Mouse (Mus musculus) Patski (cell line): ENCODE measurements at regions not wholly inside any gene's neighbourhood (a gene's known extent, or its start where the extent isn't known, plus 50 kb on each side); places are given as distances from the start of the nearest gene placed in this dataset.

Source experiments
- ATAC-seq: fragments of 100-300 bp; one replicate; pipeline ENCODE4 v1.8.0; 2021
- CTCF ChIA-PET: fragments of 350-600 bp; sonication (Branson Sonifier 250); formaldehyde crosslinking; loops from one replicate; lab custom pipeline; 2022; ENCODE audit warnings: inconsistent platforms; lab: Charles Lee
- POLR2A ChIA-PET: fragments of 350-600 bp; sonication (Branson Sonifier 250); formaldehyde crosslinking; loops from one replicate; lab custom pipeline; 2022; ENCODE audit warnings: antibody characterized with exemption, inconsistent platforms; lab: Charles Lee
- DNase-seq: peaks from one replicate; pipeline ENCODE4 v3.0.0-alpha.2; 2011; ENCODE audit warnings: low read depth, low spot score
- H3K27me3 ChIP-seq: fragments of 371-371 bp; one replicate; pipeline ENCODE4 v1.5.1; 2021
- CTCF ChIP-seq: fragments of 100-300 bp; IDR thresholded peaks from one replicate; pipeline ENCODE4 v1.5.1; 2021
- in situ Hi-C: fragments of 300-500 bp; cut with MboI; formaldehyde crosslinking; loops from 3 replicates; pipeline ENCODE4 v1.11.1; 2018; ENCODE audit warnings: low pct_unique_long_range_greater_than_20kb, mixed read lengths

DNA sequence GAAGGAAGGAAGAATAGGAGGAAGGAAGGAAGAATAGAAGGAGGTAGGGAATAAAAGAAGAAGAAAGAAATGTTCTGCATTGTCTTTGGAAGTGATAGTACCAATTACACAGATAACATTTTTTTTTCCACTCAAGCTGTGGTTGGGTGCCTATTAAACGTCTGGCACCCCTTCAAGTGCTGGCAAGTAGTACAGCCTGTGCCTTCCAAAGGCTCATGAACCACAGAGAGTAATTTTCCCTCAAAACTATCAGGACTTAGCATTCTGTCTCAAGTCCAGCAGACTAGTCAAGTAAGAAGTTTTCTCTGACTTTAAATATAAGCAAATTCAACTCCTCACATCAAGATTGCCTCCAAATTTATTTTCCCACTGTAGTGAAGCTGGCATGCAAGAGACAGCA lies 321.0 kb upstream of the Klf6 start:
- POLR2A ChIA-PET = interaction anchor here (0.8 kb wide), 1 partner anchor 11 kb away, joined by 3 read pairs; no protein-coding TSS in a partner anchor
- CTCF ChIA-PET = interaction anchor here (0.9 kb wide), 1 partner anchor 52 kb away, joined by 3 read pairs; no protein-coding TSS in a partner anchor
- in situ Hi-C loops = no loop called here
- DNase-seq (no peak), ATAC-seq (no peak)
- TF ChIP-seq CTCF = no peak
- H3K27me3 ChIP-seq = no peaks in the 10 kb centered on the region

DNA sequence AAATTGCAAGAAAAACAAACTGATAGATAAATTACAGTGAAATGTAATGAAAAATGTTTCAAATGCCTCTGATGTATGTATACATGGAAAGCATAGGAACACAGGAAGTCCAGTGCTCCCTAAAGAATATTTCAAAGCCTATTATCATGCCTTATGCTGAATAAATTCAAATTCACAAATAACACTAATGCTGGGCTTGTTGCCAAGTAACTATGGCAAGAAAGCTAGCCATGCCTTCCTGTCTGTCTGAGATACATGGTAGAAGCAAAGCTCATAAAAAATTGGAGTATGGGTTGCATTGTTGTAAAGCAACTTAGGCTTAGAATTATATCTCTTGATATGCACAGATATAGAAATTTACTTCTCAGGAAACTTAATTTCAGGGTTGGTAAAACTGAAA lies 315.8 kb upstream of the Klf6 start:
- ATAC-seq = no peak
- POLR2A ChIA-PET = no interaction called here
- in situ Hi-C loops = no loop called here

DNA sequence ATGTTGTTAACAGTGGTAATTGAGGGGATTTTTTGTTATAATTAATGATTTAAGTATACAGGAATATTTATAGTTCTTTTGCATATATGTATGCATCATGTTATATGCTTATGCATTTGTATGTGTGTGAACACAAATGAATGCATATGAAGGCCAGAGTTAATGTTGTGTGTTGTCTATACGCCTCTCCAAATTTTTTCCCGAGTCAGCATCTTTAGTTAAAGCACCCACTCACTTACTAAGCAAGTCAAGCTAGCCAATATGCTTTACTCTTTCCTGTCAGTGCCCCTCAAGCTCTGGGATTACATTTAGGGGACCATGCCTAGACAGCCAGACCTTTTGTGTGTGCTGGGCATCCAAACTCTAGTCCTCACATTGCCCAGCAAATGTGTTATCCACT lies 315.3 kb upstream of the Klf6 start:
- no peak for TF ChIP-seq CTCF
- no peaks in the 10 kb centered on the region for H3K27me3 ChIP-seq
- ChIA-PET CTCF (no interaction called here), POLR2A (no interaction called here)
- in situ Hi-C loops = no loop called here
- ATAC-seq = no peak
- DNase-seq = no peak

More for the DNA sequence above, 315.8 kb upstream of the Klf6 start:
- DNase-seq = no peak
- no peaks in the 10 kb centered on the region for H3K27me3 ChIP-seq
- CTCF ChIA-PET = no interaction called here
- no peak for TF ChIP-seq CTCF

DNA sequence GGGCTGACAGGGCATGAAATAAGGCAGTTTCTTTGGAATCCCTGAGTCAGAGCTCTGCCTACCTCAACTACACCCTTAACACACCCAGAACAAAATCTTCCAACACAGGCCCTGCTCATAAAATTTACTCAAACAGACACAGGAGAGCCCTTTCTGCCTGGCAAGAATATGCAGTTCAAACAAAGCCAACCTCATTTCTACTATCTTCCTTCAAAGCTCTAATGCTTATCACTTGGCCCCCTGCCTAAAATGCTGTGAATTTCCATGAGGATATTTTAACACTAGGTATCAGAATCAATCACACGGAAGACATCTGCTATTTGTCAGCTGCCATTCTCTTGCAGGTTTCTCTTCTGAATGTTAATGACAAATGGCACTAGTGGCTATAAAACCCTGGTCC lies 314.3 kb upstream of the Klf6 start:
- no peaks in the 10 kb centered on the region for H3K27me3 ChIP-seq
- ATAC-seq (no peak), DNase-seq (no peak)
- POLR2A ChIA-PET = no interaction called here
- CTCF ChIA-PET = interaction anchor here (1.6 kb wide), 1 partner anchor 16 kb away, joined by 4 read pairs; no protein-coding TSS in a partner anchor
- TF ChIP-seq CTCF = no peak
- in situ Hi-C loops = no loop called here

DNA sequence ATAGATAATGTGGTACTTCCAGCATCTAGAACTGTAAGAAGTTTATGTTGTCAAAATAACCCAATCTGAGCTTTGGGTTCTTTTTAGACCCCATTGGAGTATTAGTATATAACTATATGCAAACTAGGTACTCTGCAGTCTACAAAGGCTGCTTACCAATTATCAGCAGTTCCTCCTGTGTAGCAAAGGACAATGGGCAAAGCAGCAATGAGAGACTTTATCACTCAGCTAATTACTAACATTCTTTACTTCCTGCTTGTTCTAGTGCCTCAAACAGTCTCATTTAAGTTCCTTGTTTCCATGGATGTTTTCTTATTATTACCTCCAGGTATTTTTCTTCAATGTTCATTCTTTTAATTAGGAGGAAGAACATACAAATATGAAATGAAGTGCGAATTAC lies 312.5 kb upstream of the Klf6 start:
- in situ Hi-C loops = no loop called here
- POLR2A ChIA-PET = no interaction called here
- no peaks in the 10 kb centered on the region for H3K27me3 ChIP-seq
- no peak for TF ChIP-seq CTCF
- CTCF ChIA-PET = no interaction called here
- DNase-seq (no peak), ATAC-seq (no peak)

DNA sequence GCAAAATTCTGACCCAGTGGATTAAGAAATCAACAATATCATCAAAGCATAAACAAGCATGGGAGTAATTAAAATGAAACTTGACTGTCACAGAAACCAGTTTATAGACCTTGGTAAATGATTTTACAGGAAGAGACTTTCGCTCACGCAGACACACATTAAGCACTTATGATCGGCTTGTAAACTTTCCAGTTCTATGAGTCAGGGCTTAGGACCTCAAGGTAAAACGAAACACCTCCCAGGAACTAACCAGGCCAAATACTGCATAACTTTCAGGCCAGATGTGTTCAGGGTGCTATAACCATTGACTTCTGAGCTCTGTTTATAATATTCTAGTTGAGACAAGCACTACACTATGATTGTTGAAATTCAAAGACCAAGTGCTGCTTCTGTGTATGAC lies 312.1 kb upstream of the Klf6 start:
- no peaks in the 10 kb centered on the region for H3K27me3 ChIP-seq
- ChIA-PET POLR2A (no interaction called here), CTCF (interaction anchor here (2.5 kb wide), 1 partner anchor 12 kb away, joined by 6 read pairs; no protein-coding TSS in a partner anchor)
- TF ChIP-seq CTCF = no peak
- ATAC-seq (no peak), DNase-seq (no peak)
- in situ Hi-C loops = no loop called here

DNA sequence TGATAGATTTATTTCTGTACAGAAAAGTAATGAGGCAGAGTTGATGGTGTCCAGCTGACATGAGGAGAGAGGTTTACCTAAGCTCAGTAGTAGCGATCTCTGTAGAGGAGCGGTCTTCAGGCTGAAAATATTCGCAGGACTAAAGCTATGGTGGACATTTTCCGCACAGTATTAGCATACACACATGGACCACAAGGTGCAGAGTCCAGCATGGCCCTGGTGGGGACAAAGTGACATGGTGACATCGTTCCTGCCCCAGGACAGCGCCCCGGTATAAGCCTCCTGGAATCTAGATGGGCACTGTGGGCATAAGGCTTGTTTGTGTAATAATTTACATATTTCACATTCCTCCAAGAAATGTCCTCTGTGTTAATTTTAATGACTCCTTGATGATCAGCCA lies 311.5 kb upstream of the Klf6 start:
- no peaks in the 10 kb centered on the region for H3K27me3 ChIP-seq
- DNase-seq (no peak), ATAC-seq (no peak)
- in situ Hi-C loops = no loop called here
- ChIA-PET POLR2A (interaction anchor here (0.6 kb wide), 1 partner anchor 830 kb away, joined by 4 read pairs; no protein-coding TSS in a partner anchor), CTCF (interaction anchor here (2.5 kb wide), 1 partner anchor 12 kb away, joined by 6 read pairs; no protein-coding TSS in a partner anchor)
- TF ChIP-seq CTCF = no peak

DNA sequence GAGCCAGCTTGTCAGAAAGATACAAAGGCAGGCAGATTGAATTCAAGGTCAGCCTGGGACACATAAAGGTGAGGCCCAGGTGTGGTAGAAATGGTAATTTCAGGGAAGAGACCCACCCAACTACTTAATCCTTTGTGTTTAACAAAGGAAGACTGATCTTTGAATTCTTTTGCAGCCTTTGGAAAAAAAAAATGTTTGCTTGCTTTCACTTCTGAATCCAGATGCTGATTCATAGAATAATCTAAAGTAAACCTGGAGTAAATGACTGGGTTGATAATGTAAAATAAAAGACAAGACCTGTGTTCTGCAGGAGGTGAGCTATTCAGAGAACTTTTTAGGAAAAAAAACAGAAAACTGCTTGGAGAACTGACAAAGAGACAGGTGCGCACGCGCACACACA lies 310.9 kb upstream of the Klf6 start:
- ChIA-PET POLR2A (no interaction called here), CTCF (interaction anchor here (0.6 to 2.5 kb wide), 3 partner anchors 8 to 18 kb away, joined by 3 to 6 read pairs (median 3); no protein-coding TSS in a partner anchor)
- ATAC-seq = no peak
- DNase-seq = no peak
- no peaks in the 10 kb centered on the region for H3K27me3 ChIP-seq
- in situ Hi-C loops = no loop called here
- no peak for TF ChIP-seq CTCF

DNA sequence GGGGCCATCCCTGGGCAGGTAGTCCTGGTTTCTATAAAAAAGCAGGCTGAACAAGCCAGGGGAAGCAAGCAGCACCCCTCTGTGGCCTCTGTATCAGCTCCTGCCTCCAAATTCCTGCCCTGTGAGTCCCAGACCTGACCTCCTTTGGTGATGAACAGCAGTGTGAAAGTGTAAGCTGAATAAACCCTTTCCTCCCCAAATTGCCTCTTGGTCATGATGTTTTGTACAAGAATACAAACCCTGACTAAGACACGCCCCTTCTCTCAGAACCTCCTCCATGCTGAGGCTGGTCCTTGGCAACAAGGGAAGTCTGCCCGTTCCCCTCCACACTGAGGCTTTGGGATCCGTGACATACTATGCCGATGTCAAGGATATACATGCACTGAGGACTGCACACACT lies 310.2 kb upstream of the Klf6 start:
- TF ChIP-seq CTCF = no peak
- in situ Hi-C loops = no loop called here
- ChIA-PET POLR2A (interaction anchor here (0.6 kb wide), 1 partner anchor 11 kb away, joined by 3 read pairs; no protein-coding TSS in a partner anchor), CTCF (interaction anchor here (0.6 to 2.5 kb wide), 2 partner anchors 9 to 10 kb away, joined by 3 to 6 read pairs; no protein-coding TSS in a partner anchor)
- ATAC-seq (no peak), DNase-seq (no peak)
- no peaks in the 10 kb centered on the region for H3K27me3 ChIP-seq

DNA sequence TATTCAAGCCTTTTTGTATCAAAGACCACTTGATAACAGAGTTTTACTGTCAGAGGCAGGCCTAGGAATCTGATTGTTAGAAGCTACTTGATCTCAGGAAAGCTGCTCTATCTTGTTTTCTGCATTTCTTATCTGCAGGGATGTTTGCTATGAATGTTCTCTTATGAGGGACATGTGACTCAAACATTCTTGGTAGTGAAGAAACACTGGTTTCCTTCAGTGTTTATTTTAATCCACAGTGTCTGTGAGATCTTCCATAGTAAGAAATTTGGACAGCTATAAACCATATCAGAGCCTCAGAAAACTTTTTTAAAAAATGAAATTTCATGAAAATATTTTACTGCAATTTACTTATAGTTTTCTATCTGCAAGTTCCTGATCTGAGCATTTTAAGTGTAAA lies 307.8 kb upstream of the Klf6 start:
- no peak for ATAC-seq
- CTCF ChIA-PET = no interaction called here
- in situ Hi-C loops = no loop called here
- POLR2A ChIA-PET = no interaction called here
- TF ChIP-seq CTCF = no peak
- no peaks in the 10 kb centered on the region for H3K27me3 ChIP-seq
- no peak for DNase-seq

DNA sequence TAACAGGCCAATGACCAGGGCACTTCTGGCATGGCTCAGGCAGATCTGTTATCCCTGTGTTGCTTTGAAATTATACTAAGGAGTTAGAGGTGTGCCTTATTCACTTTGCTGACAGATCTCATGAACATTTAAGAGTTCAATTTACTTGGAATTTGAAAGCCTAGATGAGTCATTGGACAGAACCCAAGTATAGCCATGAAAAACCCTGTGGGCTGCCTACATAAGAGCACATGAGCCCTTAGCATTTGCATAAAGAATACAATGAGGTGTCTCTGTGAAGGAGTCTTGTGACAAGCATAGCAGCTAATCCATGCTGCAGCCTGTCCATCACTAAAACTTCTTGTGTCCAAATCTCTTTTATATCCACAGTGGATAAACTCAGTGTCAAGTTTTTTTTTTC lies 303.2 kb upstream of the Klf6 start:
- in situ Hi-C loops = no loop called here
- peak; percentile 35 for ATAC-seq
- no peak for DNase-seq
- ChIA-PET CTCF (interaction anchor here (0.7 to 1.5 kb wide), 2 partner anchors 10 to 43 kb away, joined by 3 to 6 read pairs; no protein-coding TSS in a partner anchor), POLR2A (no interaction called here)
- no peaks in the 10 kb centered on the region for H3K27me3 ChIP-seq
- TF ChIP-seq CTCF = no peak
